Mouse (Mus musculus): ENCODE measurements around the gene Slc4a8. TPM values are rescaled to one million over a fixed set of nuclear protein-coding genes. Genes with fewer than 3 reads are reported as not detected.

Slc4a8 gene
- polyA plus RNA-seq, 1 experiment from 2014 or later: 23.6 TPM

- 90% methylated on average over 3 of the region's 3 CpGs for WGBS
- no peak overlapping the region for H3K27ac ChIP-seq
- H3K9ac ChIP-seq: no peak overlapping the region
- no peaks in the 10 kb centered on the region for H3K4me1 ChIP-seq (replicated peaks; ENCODE audit: control insufficient read depth, insufficient read depth, low read length)
- no peaks in the 10 kb centered on the region for H3K27me3 ChIP-seq (ENCODE audit: control insufficient read depth, insufficient read depth, low read length)
- H3K4me3 ChIP-seq (replicated peaks; ENCODE audit: low read length): no peak overlapping the region
- no peak for DNase-seq (ENCODE audit: low spot score)
- H3K36me3 ChIP-seq (replicated peaks; ENCODE audit: control insufficient read depth, insufficient read depth): no peaks in the 10 kb centered on the region
- H3K9me3 ChIP-seq (ENCODE audit: control insufficient read depth, low read length): no peaks in the 10 kb centered on the region
- no peak overlapping the region for H3K4me2 ChIP-seq (replicated peaks)
- no peak for ATAC-seq (ENCODE audit: low FRiP score)
Observed at GRCm38 (mm10) chr15:100857586-100857985, 96.0 kb downstream of the Slc4a8 start.

GRCm38 (mm10) chr15:100860856-100861255, 99.3 kb downstream of the Slc4a8 start:
- WGBS: 54% methylated on average over 5 of the region's 5 CpGs
- DNase-seq (ENCODE audit: low spot score): no peak
- Histone ChIP-seq H3K9me3 (ENCODE audit: control insufficient read depth, low read length) (no peaks in the 10 kb centered on the region), H3K4me2 (replicated peaks) (no peak overlapping the region), H3K4me1 (replicated peaks; ENCODE audit: control insufficient read depth, insufficient read depth, low read length) (no peaks in the 10 kb centered on the region), H3K27ac (no peak overlapping the region), H3K27me3 (ENCODE audit: control insufficient read depth, insufficient read depth, low read length) (no peaks in the 10 kb centered on the region), H3K36me3 (replicated peaks; ENCODE audit: control insufficient read depth, insufficient read depth) (no peaks in the 10 kb centered on the region), H3K4me3 (replicated peaks; ENCODE audit: low read length) (no peak overlapping the region), H3K9ac (no peak overlapping the region)
- ATAC-seq (ENCODE audit: low FRiP score): no peak

- no peak for DNase-seq (ENCODE audit: low spot score)
- Histone ChIP-seq H3K27ac (no peak overlapping the region), H3K4me2 (replicated peaks) (no peak overlapping the region), H3K4me3 (replicated peaks; ENCODE audit: low read length) (no peak overlapping the region), H3K9ac (no peak overlapping the region), H3K36me3 (replicated peaks; ENCODE audit: control insufficient read depth, insufficient read depth) (no peaks in the 10 kb centered on the region), H3K9me3 (ENCODE audit: control insufficient read depth, low read length) (peaks cover 4% of the 10 kb centered on the region), H3K4me1 (replicated peaks; ENCODE audit: control insufficient read depth, insufficient read depth, low read length) (0 out of 2 replicates have a peak, but pooled peaks cover 5% of the 10 kb centered on the region), H3K27me3 (ENCODE audit: control insufficient read depth, insufficient read depth, low read length) (peaks cover 4% of the 10 kb centered on the region; the same call in 1 of the 2 replicates)
- WGBS: 31% methylated on average over 3 of the region's 3 CpGs
- ATAC-seq (ENCODE audit: low FRiP score): no peak
Observed at GRCm38 (mm10) chr15:100865556-100865955, 104.0 kb downstream of the Slc4a8 start.

- H3K9me3 ChIP-seq (ENCODE audit: control insufficient read depth, low read length): peaks cover 4% of the 10 kb centered on the region
- 69% methylated on average over 7 of the region's 7 CpGs for WGBS
- peaks cover 28% of the 10 kb centered on the region for H3K4me1 ChIP-seq (replicated peaks; ENCODE audit: control insufficient read depth, insufficient read depth, low read length)
- peak within 1 kb of the TSS; percentile 66 for H3K4me2 ChIP-seq (replicated peaks)
- peaks cover 4% of the 10 kb centered on the region; the same call in 1 of the 2 replicates for H3K27me3 ChIP-seq (ENCODE audit: control insufficient read depth, insufficient read depth, low read length)
- H3K4me3 ChIP-seq (replicated peaks; ENCODE audit: low read length): peak within 1 kb of the TSS; percentile 45
- H3K36me3 ChIP-seq (replicated peaks; ENCODE audit: control insufficient read depth, insufficient read depth): no peaks in the 10 kb centered on the region
- peak within 1 kb of the TSS; percentile 75 for H3K27ac ChIP-seq
- H3K9ac ChIP-seq: peak within 1 kb of the TSS; percentile 94
- ATAC-seq (ENCODE audit: low FRiP score) (no peak), DNase-seq (ENCODE audit: low spot score) (no peak)
Observed at GRCm38 (mm10) chr15:100869558-100869957, 108.0 kb downstream of the Slc4a8 start, which contains the start of gene Scn8a. TSS of gene Scn8a (plus strand) at chr15:100869858.

- ATAC-seq (ENCODE audit: low FRiP score) (peak; percentile 77), DNase-seq (ENCODE audit: low spot score) (peak; percentile 82)
- Histone ChIP-seq H3K4me3 (replicated peaks; ENCODE audit: low read length) (peak overlapping the region; percentile 45), H3K36me3 (replicated peaks; ENCODE audit: control insufficient read depth, insufficient read depth) (no peaks in the 10 kb centered on the region), H3K9me3 (ENCODE audit: control insufficient read depth, low read length) (peaks cover 4% of the 10 kb centered on the region), H3K4me2 (replicated peaks) (peak overlapping the region; percentile 66), H3K9ac (peak overlapping the region; percentile 94), H3K27ac (peak overlapping the region; percentile 75), H3K27me3 (ENCODE audit: control insufficient read depth, insufficient read depth, low read length) (peaks cover 4% of the 10 kb centered on the region; the same call in 1 of the 2 replicates), H3K4me1 (replicated peaks; ENCODE audit: control insufficient read depth, insufficient read depth, low read length) (peaks cover 28% of the 10 kb centered on the region)
- WGBS: 3% methylated on average over 65 of the region's 66 CpGs
Observed at GRCm38 (mm10) chr15:100870001-100870774, 108.6 kb downstream of the Slc4a8 start.

- H3K27me3 ChIP-seq (ENCODE audit: control insufficient read depth, insufficient read depth, low read length): peaks cover 4% of the 10 kb centered on the region; the same call in 1 of the 2 replicates
- H3K4me1 ChIP-seq (replicated peaks; ENCODE audit: control insufficient read depth, insufficient read depth, low read length): peaks cover 28% of the 10 kb centered on the region
- H3K4me3 ChIP-seq (replicated peaks; ENCODE audit: low read length): peak overlapping the region; percentile 91
- no peaks in the 10 kb centered on the region for H3K36me3 ChIP-seq (replicated peaks; ENCODE audit: control insufficient read depth, insufficient read depth)
- ATAC-seq (ENCODE audit: low FRiP score) (peak; percentile 80), DNase-seq (ENCODE audit: low spot score) (peak; percentile 82)
- peak overlapping the region; percentile 66 for H3K4me2 ChIP-seq (replicated peaks)
- 0% methylated on average over 8 of the region's 69 CpGs for WGBS
- peaks cover 4% of the 10 kb centered on the region for H3K9me3 ChIP-seq (ENCODE audit: control insufficient read depth, low read length)
- peak overlapping the region; percentile 94 for H3K9ac ChIP-seq
- peak overlapping the region; percentile 83 for H3K27ac ChIP-seq
Observed at GRCm38 (mm10) chr15:100870775-100871106, 109.2 kb downstream of the Slc4a8 start.

- Histone ChIP-seq H3K9me3 (ENCODE audit: control insufficient read depth, low read length) (peaks cover 2% of the 10 kb centered on the region), H3K4me2 (replicated peaks) (peak overlapping the region; percentile 62), H3K4me1 (replicated peaks; ENCODE audit: control insufficient read depth, insufficient read depth, low read length) (peaks cover 28% of the 10 kb centered on the region), H3K4me3 (replicated peaks; ENCODE audit: low read length) (peak overlapping the region; percentile 91), H3K36me3 (replicated peaks; ENCODE audit: control insufficient read depth, insufficient read depth) (no peaks in the 10 kb centered on the region), H3K9ac (peak overlapping the region; percentile 94), H3K27ac (peak overlapping the region; percentile 83), H3K27me3 (ENCODE audit: control insufficient read depth, insufficient read depth, low read length) (peaks cover 4% of the 10 kb centered on the region; the same call in 1 of the 2 replicates)
- no peak for DNase-seq (ENCODE audit: low spot score)
- WGBS: under 1% methylated on average over 52 of the region's 53 CpGs
- peak; percentile 71 for ATAC-seq (ENCODE audit: low FRiP score)
Observed at GRCm38 (mm10) chr15:100871107-100872011, 109.8 kb downstream of the Slc4a8 start.

- no peaks in the 10 kb centered on the region for H3K36me3 ChIP-seq (replicated peaks; ENCODE audit: control insufficient read depth, insufficient read depth)
- peaks cover 31% of the 10 kb centered on the region for H3K4me1 ChIP-seq (replicated peaks; ENCODE audit: control insufficient read depth, insufficient read depth, low read length)
- no peak overlapping the region for H3K27ac ChIP-seq
- ATAC-seq (ENCODE audit: low FRiP score) (no peak), DNase-seq (ENCODE audit: low spot score) (peak; percentile 76)
- peaks cover 4% of the 10 kb centered on the region; the same call in 1 of the 2 replicates for H3K27me3 ChIP-seq (ENCODE audit: control insufficient read depth, insufficient read depth, low read length)
- H3K9ac ChIP-seq: peak overlapping the region; percentile 94
- 3% methylated on average over 16 of the region's 16 CpGs for WGBS
- H3K4me3 ChIP-seq (replicated peaks; ENCODE audit: low read length): peak overlapping the region; percentile 91
- no peaks in the 10 kb centered on the region for H3K9me3 ChIP-seq (ENCODE audit: control insufficient read depth, low read length)
- peak overlapping the region; percentile 62 for H3K4me2 ChIP-seq (replicated peaks)
Observed at GRCm38 (mm10) chr15:100873155-100873554, 111.6 kb downstream of the Slc4a8 start.

Measured in hindbrain, embryonic 14.5 days (tissue).